Mouse (Mus musculus) bone marrow, adult 2 months (tissue): Measurements from ENCODE around the gene Ibsp.

Experiments
- CTCF ChIP-seq: fragments of 200-500 bp; IDR thresholded peaks from 2 replicates; pipeline ENCODE4 v1.5.1; 2011; ENCODE audit warnings: low read length, control low read depth; ENCODE audit not compliant: control insufficient read depth, insufficient read depth
- POLR2A ChIP-seq: fragments of 200-500 bp; IDR thresholded peaks from 2 replicates; pipeline ENCODE4 v1.6.1; 2011; ENCODE audit warnings: low read depth, mild to moderate bottlenecking, control low read depth, low read length, borderline replicate concordance; ENCODE audit not compliant: control insufficient read depth

- TF ChIP-seq POLR2A = no peak
- no peak for TF ChIP-seq CTCF
Observed at GRCm38 (mm10) chr5:104335962-104336361, 37.0 kb downstream of the Ibsp start.
